Mouse (Mus musculus) testis, adult 10 weeks (tissue): ENCODE results near the gene Olfr926. TPM values are rescaled to one million over a fixed set of nuclear protein-coding genes. Genes with fewer than 3 reads are reported as not detected.

Experiments used
- polyA plus RNA-seq: library from polyadenylated mRNA; stranded (reverse); fragments of 350-450 nt; fragmentation: Illumina TruSeq; extraction: RNeasy Lipid Tissue Mini Kit (QIAGEN cat#74804); gene quantifications from one replicate; pipeline ENCODE4 v1.2.3, GENCODE M21; 2014; ENCODE audit warnings: low read depth, low replicate concordance

Olfr926 gene
- not detected for polyA plus RNA-seq

GRCm38 (mm10) chr9:38876826-38877225, at the start of gene Olfr926:
Olfr926 (plus strand) TSS chr9:38877126.

GRCm38 (mm10) chr9:38844149-38844548, 32.8 kb upstream of the Olfr926 start, which contains the start of gene Olfr924:
Olfr924 (plus strand) TSS chr9:38844449.

DNA sequence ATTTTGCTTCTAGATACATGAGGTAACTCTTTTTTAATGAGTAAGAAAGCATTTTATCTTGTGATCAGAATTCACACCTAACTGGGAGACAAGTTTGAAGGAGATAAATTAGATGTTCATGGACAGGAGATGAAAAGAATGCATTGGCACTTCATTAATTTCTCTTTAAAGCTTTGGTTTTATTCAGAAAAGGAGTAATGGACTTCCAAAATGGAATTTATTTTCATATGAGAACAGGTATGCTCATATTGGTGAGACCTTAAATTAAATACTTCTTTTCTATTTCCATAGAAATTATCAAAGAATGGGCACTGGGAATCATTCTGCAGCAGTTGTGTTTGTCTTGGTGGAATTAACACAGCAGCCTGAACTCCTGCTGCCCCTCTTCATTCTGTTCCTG, 22.2 kb upstream of the Olfr926 start, which contains the start of gene Olfr26:
TSS of gene Olfr26 (plus strand) at position 301 of the 400 bp plus-strand sequence.

Other genes starting within 250 kb of the Olfr926 start
- not detected for gene Olfr916, start 217.3 kb upstream of the Olfr926 start, polyA plus RNA-seq
- not detected for gene Olfr917, start 211.3 kb upstream of the Olfr926 start, polyA plus RNA-seq
- gene Olfr918, start 202.5 kb upstream of the Olfr926 start, polyA plus RNA-seq: not detected
- gene Olfr919, start 173.5 kb upstream of the Olfr926 start, polyA plus RNA-seq: not detected
- 8.6 TPM for gene Vwa5a, start 158.9 kb upstream of the Olfr926 start, polyA plus RNA-seq
- 0.22 TPM for gene Olfr920, start 124.8 kb upstream of the Olfr926 start, polyA plus RNA-seq
- not detected for gene Olfr921, start 104.1 kb upstream of the Olfr926 start, polyA plus RNA-seq
- gene Olfr922, start 62.5 kb upstream of the Olfr926 start, polyA plus RNA-seq: not detected
- gene Olfr923, start 50.6 kb upstream of the Olfr926 start, polyA plus RNA-seq: not detected
- not detected for gene Olfr924, start 32.7 kb upstream of the Olfr926 start, polyA plus RNA-seq
- gene Olfr26, start 22.1 kb upstream of the Olfr926 start, polyA plus RNA-seq: not detected
- gene Olfr930, start 52.7 kb downstream of the Olfr926 start, polyA plus RNA-seq: not detected
- gene Olfr933, start 95.2 kb downstream of the Olfr926 start, polyA plus RNA-seq: not detected
- not detected for gene Olfr934, start 111.2 kb downstream of the Olfr926 start, polyA plus RNA-seq
- gene Olfr935, start 122.6 kb downstream of the Olfr926 start, polyA plus RNA-seq: not detected
- not detected for gene Olfr146, start 146.3 kb downstream of the Olfr926 start, polyA plus RNA-seq
- not detected for gene Olfr937, start 187.8 kb downstream of the Olfr926 start, polyA plus RNA-seq
- not detected for gene Olfr938, start 201.8 kb downstream of the Olfr926 start, polyA plus RNA-seq